Mouse (Mus musculus) cortical plate, adult 2 months (tissue): ENCODE measurements around the gene Lrrc30.

Source experiments
- CTCF ChIP-seq: fragments of 200-500 bp; IDR thresholded peaks from 2 replicates; pipeline ENCODE4 v1.5.1; 2011; ENCODE audit warnings: mild to moderate bottlenecking, control low read depth, low read length; ENCODE audit not compliant: insufficient read depth; ENCODE audit errors: extremely low read depth
- POLR2A ChIP-seq: fragments of 200-500 bp; IDR thresholded peaks from 2 replicates; pipeline ENCODE4 v1.6.1; 2011; ENCODE audit warnings: mild to moderate bottlenecking, low read length, control low read depth; ENCODE audit not compliant: insufficient read depth; ENCODE audit errors: extremely low read depth

DNA sequence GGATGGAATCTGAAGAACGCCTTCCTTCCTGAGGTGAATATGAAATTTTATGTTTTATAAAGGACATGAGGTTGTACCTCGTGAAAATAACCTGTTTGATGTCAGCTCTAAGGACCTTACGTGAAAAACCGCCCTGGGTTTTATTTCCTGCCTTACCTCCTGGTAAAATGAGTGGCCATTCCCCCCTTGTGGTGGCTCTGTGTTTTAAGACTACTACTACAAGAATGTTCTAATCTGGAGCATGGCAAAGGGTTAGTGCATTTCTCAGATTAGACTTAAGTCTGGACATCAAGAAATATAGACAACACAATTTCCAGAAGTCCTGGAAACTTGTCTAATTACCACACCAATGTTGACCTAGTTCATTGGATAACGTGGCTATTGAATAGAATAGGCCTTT, 50.7 kb downstream of the Lrrc30 start:
- TF ChIP-seq CTCF (no peak), POLR2A (no peak)
